Mouse (Mus musculus): ENCODE measurements around the gene Tfcp2. TPM values are rescaled to one million over a fixed set of nuclear protein-coding genes. Genes with fewer than 3 reads are reported as not detected.

Tfcp2 gene
- polyA plus RNA-seq, 1 experiment from 2014 or later, result 35.9 TPM

DNA sequence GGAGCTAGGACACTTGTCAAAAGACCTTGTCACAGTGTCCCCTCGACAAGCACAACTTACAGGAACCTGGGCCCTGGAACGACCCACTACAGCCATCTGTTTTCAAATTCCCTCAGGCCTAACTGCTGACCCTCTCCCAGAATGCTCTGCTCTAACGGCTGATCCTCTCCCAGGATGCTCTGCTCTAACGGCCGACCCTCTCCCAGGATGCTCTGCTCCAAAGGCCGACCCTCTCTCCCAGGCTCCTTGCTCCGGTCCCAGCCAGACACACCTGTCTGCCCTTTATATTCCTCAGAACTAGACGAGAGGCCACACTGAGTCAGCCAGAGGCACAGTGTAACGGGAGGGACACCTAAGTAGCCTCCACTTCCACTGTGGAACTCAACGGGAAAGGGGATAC lies 28.3 kb upstream of the Tfcp2 start:
- H3K36me3 ChIP-seq, result peaks cover 34% of the 10 kb centered on the region
- ATAC-seq (ENCODE audit: low FRiP score, low read depth), result no peak
- WGBS, result 90% methylated on average over 10 of the region's 10 CpGs

DNA sequence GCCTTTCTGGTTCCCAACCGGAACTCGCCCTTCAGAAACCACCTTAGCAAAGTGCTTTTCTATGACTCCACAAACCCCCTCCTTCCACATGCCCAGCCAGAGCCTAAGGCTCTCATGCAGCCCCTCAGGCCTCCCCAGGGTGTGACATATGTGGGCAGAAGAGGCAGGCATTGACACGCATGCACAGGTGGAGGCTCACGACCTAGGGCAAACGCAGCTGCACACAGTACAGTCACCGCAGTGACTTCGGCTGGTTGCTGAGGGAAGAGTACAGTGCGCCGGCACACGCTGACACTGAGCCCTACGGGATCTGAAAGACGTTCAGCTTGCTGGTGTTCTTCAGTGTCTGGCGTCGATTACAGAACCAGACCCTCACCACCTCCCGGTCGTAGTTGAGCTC lies 26.2 kb upstream of the Tfcp2 start:
- H3K27ac ChIP-seq (replicated peaks), result no peak overlapping the region
- H3K4me1 ChIP-seq (replicated peaks), result peaks cover 12% of the 10 kb centered on the region
- no peak for ATAC-seq (ENCODE audit: low FRiP score, low read depth)
- no peaks in the 10 kb centered on the region for H3K27me3 ChIP-seq
- no peak overlapping the region for H3K4me2 ChIP-seq
- H3K9ac ChIP-seq, result no peak overlapping the region
- no peaks in the 10 kb centered on the region for H3K9me3 ChIP-seq
- no peak overlapping the region for H3K4me3 ChIP-seq
- peaks cover 31% of the 10 kb centered on the region for H3K36me3 ChIP-seq
- WGBS, result 86% methylated on average over 16 of the region's 16 CpGs

More for the DNA sequence above, 28.3 kb upstream of the Tfcp2 start:
- H3K9ac ChIP-seq, result no peak overlapping the region
- H3K4me2 ChIP-seq, result no peak overlapping the region
- H3K4me3 ChIP-seq, result no peak overlapping the region
- no peaks in the 10 kb centered on the region for H3K9me3 ChIP-seq
- no peaks in the 10 kb centered on the region for H3K4me1 ChIP-seq (replicated peaks)
- H3K27me3 ChIP-seq, result no peaks in the 10 kb centered on the region
- no peak overlapping the region for H3K27ac ChIP-seq (replicated peaks)

DNA sequence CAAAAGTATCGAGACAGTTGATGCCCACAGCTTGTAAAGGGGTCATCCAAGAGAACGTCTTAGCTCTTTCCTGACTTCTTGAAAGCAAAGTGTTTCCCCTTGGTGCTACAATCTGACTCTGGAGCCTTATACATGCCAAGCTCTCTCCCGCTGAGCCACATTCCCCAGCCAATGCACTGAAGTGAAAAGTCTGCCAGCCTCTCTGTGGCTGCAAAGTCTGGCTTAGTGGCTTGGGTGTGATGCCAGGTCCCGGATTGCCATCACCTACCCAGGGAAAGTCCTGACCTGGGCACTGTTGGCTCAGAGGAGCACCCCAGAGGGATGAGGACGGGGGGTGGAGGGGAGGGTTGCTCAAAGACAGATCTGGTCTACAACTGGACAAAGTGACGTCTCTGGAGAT lies 25.0 kb upstream of the Tfcp2 start:
- no peak overlapping the region for H3K4me3 ChIP-seq
- H3K4me2 ChIP-seq, result no peak overlapping the region
- no peak for ATAC-seq (ENCODE audit: low FRiP score, low read depth)
- peaks cover 28% of the 10 kb centered on the region for H3K36me3 ChIP-seq
- 81% methylated on average over 6 of the region's 6 CpGs for WGBS
- no peak overlapping the region for H3K27ac ChIP-seq (replicated peaks)
- no peaks in the 10 kb centered on the region for H3K27me3 ChIP-seq
- no peaks in the 10 kb centered on the region for H3K9me3 ChIP-seq
- H3K4me1 ChIP-seq (replicated peaks), result peaks cover 12% of the 10 kb centered on the region
- H3K9ac ChIP-seq, result no peak overlapping the region

DNA sequence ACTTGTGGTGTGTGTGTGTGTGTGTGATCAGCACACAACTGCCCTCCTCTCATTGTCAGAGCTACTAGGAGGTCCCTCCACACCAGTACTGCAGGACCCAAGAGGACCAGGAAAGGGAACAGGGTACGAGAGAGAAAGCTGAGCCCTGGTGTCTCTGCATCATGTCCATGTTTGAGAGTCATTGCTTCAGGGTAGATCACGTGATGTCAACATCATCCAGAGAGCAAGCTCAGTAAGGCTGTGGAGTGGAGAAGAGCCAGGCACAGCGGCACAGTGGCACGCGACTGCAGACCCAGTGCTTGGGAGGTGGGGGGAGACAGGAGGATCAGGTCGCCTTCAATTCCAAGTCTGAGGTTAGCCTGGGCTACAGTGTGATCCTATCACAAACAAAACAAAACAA lies 24.6 kb upstream of the Tfcp2 start:
- 86% methylated on average over 6 of the region's 6 CpGs for WGBS
- Histone ChIP-seq H3K4me1 (replicated peaks) (peaks cover 12% of the 10 kb centered on the region), H3K27ac (replicated peaks) (no peak overlapping the region), H3K27me3 (no peaks in the 10 kb centered on the region), H3K9me3 (no peaks in the 10 kb centered on the region), H3K4me2 (no peak overlapping the region), H3K36me3 (peaks cover 28% of the 10 kb centered on the region), H3K9ac (no peak overlapping the region), H3K4me3 (no peak overlapping the region)
- ATAC-seq (ENCODE audit: low FRiP score, low read depth), result no peak

DNA sequence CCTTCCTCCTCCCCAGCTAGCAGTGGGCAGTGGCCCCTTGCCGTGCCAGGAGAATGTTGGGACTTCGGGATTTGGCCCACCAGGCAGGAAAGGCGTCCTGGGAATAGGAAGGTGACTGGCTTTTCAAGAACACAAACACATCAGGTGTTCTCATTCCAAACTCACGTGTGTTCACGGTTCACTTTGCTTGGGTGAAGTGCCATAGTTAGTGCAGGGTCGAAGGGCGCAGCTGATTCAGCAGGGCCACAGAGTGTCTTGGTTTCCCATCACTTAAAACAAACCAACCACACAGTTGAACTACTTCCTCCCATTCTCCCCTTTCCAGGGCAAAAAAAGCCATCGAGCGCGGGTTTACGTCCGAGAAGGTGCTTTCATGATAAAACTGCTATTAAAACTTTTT lies 23.6 kb upstream of the Tfcp2 start:
- Histone ChIP-seq H3K36me3 (peaks cover 23% of the 10 kb centered on the region), H3K4me1 (replicated peaks) (peaks cover 12% of the 10 kb centered on the region), H3K4me2 (no peak overlapping the region), H3K9me3 (no peaks in the 10 kb centered on the region), H3K9ac (no peak overlapping the region), H3K27ac (replicated peaks) (no peak overlapping the region), H3K4me3 (no peak overlapping the region), H3K27me3 (no peaks in the 10 kb centered on the region)
- ATAC-seq (ENCODE audit: low FRiP score, low read depth), result no peak
- 92% methylated on average over 12 of the region's 12 CpGs for WGBS

DNA sequence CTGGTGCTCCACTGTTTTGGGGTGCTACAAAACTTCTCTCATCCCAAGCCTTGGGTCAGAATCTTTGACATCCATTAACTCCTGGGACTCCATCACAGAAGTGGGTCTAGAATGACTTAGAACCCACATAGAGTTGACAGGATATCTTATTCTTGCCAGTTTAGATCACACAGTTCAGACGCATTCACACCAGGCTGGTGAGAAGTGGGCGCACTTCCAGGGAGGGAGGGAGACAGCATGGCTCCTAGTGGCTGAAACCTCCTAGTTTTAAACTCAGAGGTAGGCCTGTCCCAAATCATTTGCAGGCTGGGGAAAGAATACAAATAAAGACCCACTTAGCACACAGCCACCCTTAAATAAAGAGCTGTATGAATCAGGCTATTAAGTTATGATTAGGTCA lies 22.6 kb upstream of the Tfcp2 start:
- H3K9me3 ChIP-seq, result no peaks in the 10 kb centered on the region
- peaks cover 12% of the 10 kb centered on the region for H3K4me1 ChIP-seq (replicated peaks)
- 69% methylated on average over 2 of the region's 2 CpGs for WGBS
- H3K27me3 ChIP-seq, result no peaks in the 10 kb centered on the region
- no peak overlapping the region for H3K4me2 ChIP-seq
- H3K36me3 ChIP-seq, result peaks cover 19% of the 10 kb centered on the region
- H3K27ac ChIP-seq (replicated peaks), result peak overlapping the region; percentile 13; the same call in 1 of the 2 replicates
- no peak for ATAC-seq (ENCODE audit: low FRiP score, low read depth)
- no peak overlapping the region for H3K9ac ChIP-seq
- no peak overlapping the region for H3K4me3 ChIP-seq

DNA sequence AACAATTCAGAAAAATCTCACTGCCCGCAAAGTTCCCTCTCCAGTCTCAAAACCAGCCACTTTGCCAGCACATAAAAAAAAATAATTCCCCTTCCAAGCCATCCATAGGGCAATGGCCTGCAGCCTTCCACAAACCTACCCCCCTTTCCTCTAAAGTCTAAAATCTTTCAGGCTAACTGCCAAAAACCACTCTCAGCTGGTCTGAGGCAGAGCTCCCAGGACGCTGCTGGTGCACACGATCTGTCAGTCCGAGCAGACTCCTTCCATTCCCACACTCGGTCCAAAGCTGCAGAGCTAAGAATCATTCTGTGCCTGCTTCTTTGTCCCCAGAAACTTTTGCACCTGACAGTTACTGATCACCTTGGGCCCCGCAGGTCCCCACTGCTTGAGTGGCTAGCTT lies 22.1 kb upstream of the Tfcp2 start:
- H3K9me3 ChIP-seq, result no peaks in the 10 kb centered on the region
- H3K27ac ChIP-seq (replicated peaks), result peak overlapping the region; percentile 13; the same call in 1 of the 2 replicates
- H3K36me3 ChIP-seq, result peaks cover 15% of the 10 kb centered on the region
- no peak overlapping the region for H3K9ac ChIP-seq
- H3K4me2 ChIP-seq, result no peak overlapping the region
- WGBS, result 48% methylated on average over 6 of the region's 6 CpGs
- 0 out of 2 replicates have a peak, but pooled peaks have one; percentile 23 for ATAC-seq (ENCODE audit: low FRiP score, low read depth)
- H3K4me1 ChIP-seq (replicated peaks), result peaks cover 12% of the 10 kb centered on the region
- no peak overlapping the region for H3K4me3 ChIP-seq
- H3K27me3 ChIP-seq, result no peaks in the 10 kb centered on the region

DNA sequence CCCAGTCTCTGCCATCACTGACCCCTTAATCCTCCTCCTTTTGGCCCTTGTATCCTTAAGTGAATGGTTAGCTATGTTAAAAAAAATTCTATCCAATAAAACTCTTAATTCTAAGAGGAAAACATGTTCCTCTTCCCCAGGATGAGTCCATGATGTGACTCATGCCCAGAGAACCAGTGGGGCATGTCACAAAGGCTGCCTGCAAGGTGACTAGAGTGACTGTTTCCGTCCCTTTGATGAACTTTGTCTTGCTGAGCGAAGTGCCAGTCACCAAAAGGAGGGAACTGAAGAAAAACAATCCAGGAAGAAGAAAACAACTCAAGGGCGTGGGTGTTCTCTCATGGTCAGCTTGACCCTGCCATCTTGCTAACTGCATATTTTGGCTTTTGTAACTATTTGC lies 17.4 kb upstream of the Tfcp2 start:
- Histone ChIP-seq H3K9ac (no peak overlapping the region), H3K27ac (replicated peaks) (no peak overlapping the region), H3K4me1 (replicated peaks) (peaks cover 10% of the 10 kb centered on the region), H3K4me2 (no peak overlapping the region), H3K36me3 (no peaks in the 10 kb centered on the region), H3K27me3 (no peaks in the 10 kb centered on the region), H3K4me3 (no peak overlapping the region), H3K9me3 (no peaks in the 10 kb centered on the region)
- 74% methylated on average over 3 of the region's 3 CpGs for WGBS
- ATAC-seq (ENCODE audit: low FRiP score, low read depth), result no peak

DNA sequence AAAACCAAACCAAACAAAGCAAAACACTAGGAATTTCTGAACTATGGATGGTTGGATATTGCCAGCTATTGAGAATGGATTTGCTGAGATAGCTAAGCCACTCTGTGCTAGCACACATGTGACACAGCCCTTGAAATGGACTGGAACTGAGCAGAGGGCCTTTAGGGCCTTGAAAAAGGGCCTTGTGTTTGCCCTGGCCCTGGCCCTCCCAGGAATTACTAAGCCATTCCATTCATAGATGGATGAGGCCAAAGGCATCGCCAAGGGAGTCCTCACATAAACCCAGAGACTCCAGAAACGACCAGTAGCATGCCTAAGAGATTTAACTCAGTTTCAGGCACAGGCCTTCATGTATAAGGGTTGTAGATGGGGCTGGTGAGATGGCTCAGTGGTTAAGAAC lies 14.7 kb upstream of the Tfcp2 start:
- Histone ChIP-seq H3K4me1 (replicated peaks) (no peaks in the 10 kb centered on the region), H3K9me3 (no peaks in the 10 kb centered on the region), H3K36me3 (no peaks in the 10 kb centered on the region), H3K9ac (no peak overlapping the region), H3K4me3 (no peak overlapping the region), H3K27me3 (no peaks in the 10 kb centered on the region), H3K4me2 (no peak overlapping the region), H3K27ac (replicated peaks) (no peak overlapping the region)
- WGBS, result 70% methylated on average over 2 of the region's 2 CpGs
- ATAC-seq (ENCODE audit: low FRiP score, low read depth), result no peak

DNA sequence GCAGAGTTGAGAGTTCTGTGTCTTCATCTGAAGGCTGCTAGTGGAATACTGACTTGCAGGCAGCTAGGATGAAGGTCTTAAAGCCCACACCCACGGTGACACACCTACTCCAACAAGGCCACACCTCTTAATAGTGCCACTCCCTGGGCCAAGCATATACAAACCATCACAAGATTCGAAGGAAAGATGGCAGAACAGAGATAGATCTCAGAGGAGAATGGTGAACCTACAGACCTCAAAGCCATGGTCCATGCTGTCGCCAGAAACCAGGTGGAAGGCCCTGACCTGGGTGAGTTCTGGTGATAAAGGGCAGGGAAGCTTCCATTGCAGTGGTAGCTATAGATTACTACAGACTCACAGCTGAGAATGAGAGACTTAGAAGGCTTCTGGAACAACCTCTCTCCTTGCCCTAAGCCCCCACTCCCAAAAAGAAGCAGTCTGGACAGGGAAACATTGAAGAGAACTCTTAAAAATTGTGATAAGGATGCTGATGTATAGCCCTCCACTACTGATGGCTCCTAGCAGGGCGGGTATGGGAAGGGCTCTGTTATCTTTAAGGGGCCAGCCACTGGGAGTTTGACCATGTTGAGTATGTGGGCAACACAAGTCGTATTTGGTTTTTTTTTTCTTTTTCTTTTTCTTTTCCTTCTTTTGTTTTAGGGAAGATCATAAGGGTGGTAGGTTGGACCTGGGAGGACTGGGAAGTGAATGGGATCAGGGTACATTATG lies 6.1 kb upstream of the Tfcp2 start:
- Histone ChIP-seq H3K4me3 (no peak overlapping the region), H3K27me3 (no peaks in the 10 kb centered on the region), H3K4me1 (replicated peaks) (no peaks in the 10 kb centered on the region), H3K36me3 (no peaks in the 10 kb centered on the region), H3K9me3 (no peaks in the 10 kb centered on the region), H3K9ac (no peak overlapping the region), H3K27ac (replicated peaks) (no peak overlapping the region), H3K4me2 (no peak overlapping the region)
- WGBS, result 79% methylated on average over 5 of the region's 5 CpGs
- ATAC-seq (ENCODE audit: low FRiP score, low read depth), result no peak

DNA sequence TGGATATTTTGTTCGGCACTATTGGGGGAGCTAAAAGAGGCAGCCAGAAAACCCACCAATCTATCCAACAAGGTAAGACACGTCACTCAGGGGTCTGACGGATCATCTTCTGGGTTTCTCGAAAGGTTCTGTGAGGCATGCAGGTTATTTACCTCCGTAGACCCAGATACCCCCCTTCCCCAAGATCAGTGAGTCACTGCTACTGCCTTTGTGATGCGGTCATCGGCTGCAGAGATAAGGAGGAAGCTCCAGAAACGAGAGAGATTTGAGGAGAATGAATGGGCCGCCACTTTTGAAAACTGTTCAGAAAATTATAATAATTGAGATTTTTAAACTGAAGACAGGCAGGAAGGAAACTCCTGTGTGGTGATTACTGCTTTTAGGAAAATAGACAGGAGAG lies 4.6 kb upstream of the Tfcp2 start:
- WGBS, result 88% methylated on average over 9 of the region's 9 CpGs
- Histone ChIP-seq H3K4me3 (no peak overlapping the region), H3K27ac (replicated peaks) (no peak overlapping the region), H3K9ac (no peak overlapping the region), H3K9me3 (no peaks in the 10 kb centered on the region), H3K36me3 (no peaks in the 10 kb centered on the region), H3K27me3 (no peaks in the 10 kb centered on the region), H3K4me1 (replicated peaks) (peaks cover 6% of the 10 kb centered on the region), H3K4me2 (no peak overlapping the region)
- ATAC-seq (ENCODE audit: low FRiP score, low read depth), result no peak

DNA sequence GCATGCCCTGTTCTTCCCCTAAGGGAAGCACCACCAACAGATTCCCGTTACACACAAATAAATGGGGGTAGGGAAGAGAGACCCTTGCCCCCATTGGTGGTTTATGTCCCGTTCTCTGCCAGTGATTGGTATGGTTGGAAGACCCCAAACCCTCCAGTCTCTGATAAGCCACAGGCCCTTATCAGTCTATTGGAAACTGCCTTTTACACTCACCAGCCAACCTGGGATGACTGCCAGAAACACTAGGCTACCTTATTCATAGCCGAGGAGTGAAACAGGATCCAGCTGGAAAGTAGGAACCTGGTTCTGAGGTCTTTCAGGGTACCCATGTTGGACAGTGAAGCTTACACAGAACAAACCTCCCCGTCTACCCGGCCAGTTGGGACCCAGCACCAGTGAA lies 4.2 kb upstream of the Tfcp2 start:
- WGBS, result 89% methylated on average over 5 of the region's 5 CpGs

DNA sequence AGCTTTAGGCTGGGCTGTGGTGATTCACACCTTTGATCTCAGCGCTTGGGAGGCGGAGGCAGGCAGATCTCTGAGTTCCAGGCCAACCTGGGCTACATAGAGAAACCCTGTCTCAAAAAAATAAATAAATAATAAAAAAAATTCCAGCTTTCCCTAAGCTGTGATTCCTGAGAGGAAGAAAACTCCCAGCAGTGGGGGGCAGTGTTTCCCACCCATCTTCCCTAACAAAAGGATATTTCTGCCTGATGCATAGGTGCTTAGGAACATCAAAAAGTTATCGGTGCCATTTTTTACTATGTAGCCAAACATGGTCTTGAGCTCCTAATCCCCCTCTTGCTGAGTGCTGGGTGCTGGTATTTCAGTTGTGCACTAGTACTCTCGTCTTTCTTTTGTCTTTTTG lies 1.5 kb downstream of the Tfcp2 start:
- 92% methylated on average over 4 of the region's 4 CpGs for WGBS
- peaks cover 13% of the 10 kb centered on the region for H3K36me3 ChIP-seq

More for the DNA sequence above, 4.2 kb upstream of the Tfcp2 start:
- Histone ChIP-seq H3K4me1 (replicated peaks) (peaks cover 8% of the 10 kb centered on the region), H3K9ac (no peak overlapping the region), H3K27ac (replicated peaks) (no peak overlapping the region), H3K4me2 (no peak overlapping the region), H3K4me3 (no peak overlapping the region), H3K36me3 (no peaks in the 10 kb centered on the region), H3K9me3 (no peaks in the 10 kb centered on the region), H3K27me3 (no peaks in the 10 kb centered on the region)
- ATAC-seq (ENCODE audit: low FRiP score, low read depth), result no peak

More for the DNA sequence above, 1.5 kb downstream of the Tfcp2 start:
- Histone ChIP-seq H3K4me1 (replicated peaks) (peaks cover 23% of the 10 kb centered on the region), H3K4me2 (peak overlapping the region; percentile 88), H3K9me3 (no peaks in the 10 kb centered on the region), H3K4me3 (peak overlapping the region; percentile 69; the same call in 1 of the 2 replicates), H3K27ac (replicated peaks) (no peak overlapping the region), H3K9ac (no peak overlapping the region), H3K27me3 (no peaks in the 10 kb centered on the region)
- ATAC-seq (ENCODE audit: low FRiP score, low read depth), result no peak

Measured in hindbrain, embryonic 15.5 days (tissue).